Mouse (Mus musculus) liver, adult 2 months (tissue): ENCODE data around the gene Sp1. TPM values are rescaled to one million over a fixed set of nuclear protein-coding genes. Genes with fewer than 3 reads are reported as not detected.

Experiments used
- DNase-seq: peaks from one replicate; pipeline ENCODE4 v3.0.0-alpha.2; 2011; ENCODE audit warnings: low read depth, low spot score; ENCODE audit errors: extremely low read depth
- H3K27ac ChIP-seq: fragments of 200-500 bp; replicated peaks from 2 replicates; pipeline ENCODE4 v1.5.1; 2012; ENCODE audit warnings: low read depth, mild to moderate bottlenecking, control low read depth, inconsistent platforms, low read length; ENCODE audit not compliant: insufficient read depth
- H3K27me3 ChIP-seq: fragments of 200-500 bp; 2 replicates; pipeline ENCODE4 v1.6.1; 2012; ENCODE audit warnings: mild to moderate bottlenecking, moderate library complexity, low read length, inconsistent platforms; ENCODE audit not compliant: control insufficient read depth, insufficient read depth
- H3K36me3 ChIP-seq: fragments of 200-500 bp; 2 replicates; pipeline ENCODE4 v1.6.1; 2012; ENCODE audit warnings: low read length, inconsistent platforms; ENCODE audit not compliant: control insufficient read depth, insufficient read depth
- H3K4me1 ChIP-seq: fragments of 200-500 bp; 2 replicates; pipeline ENCODE4 v1.6.1; 2011; ENCODE audit warnings: low read length; ENCODE audit not compliant: control insufficient read depth, insufficient read depth
- H3K4me3 ChIP-seq: fragments of 200-500 bp; 2 replicates; pipeline ENCODE4 v1.5.1; 2011; ENCODE audit warnings: low read depth, mild to moderate bottlenecking, control low read depth, low read length, moderate library complexity; ENCODE audit not compliant: insufficient read depth
- H3K79me2 ChIP-seq: fragments of 200-500 bp; 2 replicates; pipeline ENCODE4 v1.6.1; 2012; ENCODE audit warnings: inconsistent platforms, mild to moderate bottlenecking, low read length, moderate library complexity; ENCODE audit not compliant: control insufficient read depth, insufficient read depth
- H3K9ac ChIP-seq: fragments of 200-500 bp; 2 replicates; pipeline ENCODE4 v1.6.1; 2012; ENCODE audit warnings: low read depth, mild to moderate bottlenecking, control low read depth, inconsistent platforms, low read length
- CTCF ChIP-seq: fragments of 200-500 bp; IDR thresholded peaks from 2 replicates; pipeline ENCODE4 v1.5.1; 2011; ENCODE audit warnings: low read depth, low read length, control low read depth
- POLR2A ChIP-seq: fragments of 200-500 bp; IDR thresholded peaks from 2 replicates; pipeline ENCODE4 v1.6.1; 2011; ENCODE audit warnings: low read length, control low read depth; ENCODE audit not compliant: insufficient read depth; ENCODE audit errors: extremely low read depth
- whole genome bisulfite sequencing: fragments of 180-500 bp; shearing (Covaris S2); methylation state at CpG from one replicate; pipeline ENCODE4 v1.1.7; 2018; 5-methylcytosine and 5-hydroxymethylcytosine counted together
- polyA plus RNA-seq: library from polyadenylated mRNA; depleted of rRNA; stranded (reverse); fragments of >200 nt; gene quantifications from 2 replicates; pipeline ENCODE4 v1.2.3, GENCODE M21; 2012
- total RNA-seq: library from RNA; depleted of rRNA; stranded (reverse); fragments of >200 nt; gene quantifications from 2 replicates; pipeline ENCODE4 v1.2.3, GENCODE M21; 2014

Gene Sp1
- total and polyA plus RNA-seq, 2 experiments, result 7.3 to 16.7 TPM

DNA sequence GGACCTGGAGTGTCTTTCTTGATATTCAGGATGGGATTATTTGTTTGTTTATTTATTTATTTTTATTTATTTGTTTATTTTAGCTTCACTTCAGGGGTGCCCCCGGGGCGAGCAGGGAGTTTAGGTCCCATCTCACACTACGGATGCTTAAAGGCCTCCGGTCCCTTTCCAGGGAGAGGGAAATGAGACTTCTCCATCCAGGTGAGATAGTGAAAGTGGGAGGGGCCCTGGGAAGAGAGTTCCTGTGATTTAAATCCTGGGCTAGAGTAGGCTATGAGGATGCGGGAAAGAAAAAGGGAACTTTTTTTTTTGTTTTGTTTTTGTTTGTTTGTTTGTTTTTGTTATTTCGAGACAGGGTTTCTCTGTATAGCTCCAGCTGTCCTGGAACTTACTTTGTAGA is 53.4 kb downstream of the Sp1 start:
- 13% methylated on average over 6 of the region's 6 CpGs for WGBS
- peak overlapping the region; percentile 70 for H3K9ac ChIP-seq
- H3K36me3 ChIP-seq, result peaks cover 7% of the 10 kb centered on the region; the same call in 1 of the 2 replicates
- no peak for DNase-seq
- peak overlapping the region; percentile 68 for H3K4me3 ChIP-seq
- no peaks in the 10 kb centered on the region for H3K27me3 ChIP-seq
- peak overlapping the region; percentile 53; the same call in 1 of the 2 replicates for H3K27ac ChIP-seq
- no peaks in the 10 kb centered on the region; the same call in 1 of the 2 replicates for H3K79me2 ChIP-seq
- TF ChIP-seq CTCF (no peak), POLR2A (no peak)
- H3K4me1 ChIP-seq, result peaks cover 9% of the 10 kb centered on the region

DNA sequence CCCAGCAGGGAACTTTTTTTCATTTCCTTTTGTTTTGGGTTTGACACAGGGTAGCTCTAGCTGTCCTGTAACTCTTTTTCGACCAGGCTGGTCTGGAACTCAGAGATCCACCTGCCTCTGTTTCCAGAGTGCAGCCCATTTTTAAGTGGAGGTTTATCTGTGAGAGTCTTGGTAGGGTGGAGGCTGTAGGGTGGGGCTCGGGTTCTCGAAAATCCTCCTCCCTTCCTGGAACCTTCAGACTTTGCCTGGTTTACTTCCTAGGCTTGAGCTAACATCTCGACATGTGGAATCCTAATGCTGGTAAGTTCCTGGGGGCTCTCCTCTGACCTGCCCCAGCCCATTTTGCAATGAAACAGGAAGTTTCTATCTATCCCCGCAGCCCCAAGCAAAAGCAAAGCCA is 53.9 kb downstream of the Sp1 start:
- H3K4me1 ChIP-seq, result peaks cover 9% of the 10 kb centered on the region
- WGBS, result 56% methylated on average over 5 of the region's 5 CpGs

DNA sequence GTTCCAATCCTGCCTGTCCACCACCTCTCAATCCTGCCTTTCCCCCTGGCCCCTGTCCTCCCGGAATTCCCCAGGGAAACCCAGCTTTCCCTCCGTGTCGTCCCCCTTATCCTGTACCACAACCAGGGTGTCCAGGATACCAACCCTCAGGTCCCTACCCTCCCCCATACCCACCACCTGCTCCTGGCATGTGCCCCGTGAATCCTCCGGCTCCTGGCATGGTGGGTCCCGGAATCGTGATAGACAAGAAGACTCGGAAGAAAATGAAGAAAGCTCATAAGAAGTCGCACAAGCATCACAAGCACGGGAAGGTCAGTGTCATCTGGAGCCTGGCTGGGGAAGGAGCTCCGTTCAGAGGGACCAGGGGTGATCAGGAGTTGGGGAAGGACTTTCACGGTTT is 54.5 kb downstream of the Sp1 start:
- no peaks in the 10 kb centered on the region for H3K27me3 ChIP-seq
- H3K4me3 ChIP-seq, result peak overlapping the region; percentile 15; the same call in 1 of the 2 replicates
- H3K9ac ChIP-seq, result no peak overlapping the region
- no peak for DNase-seq
- TF ChIP-seq POLR2A (no peak), CTCF (no peak)
- no peak overlapping the region for H3K27ac ChIP-seq
- no peaks in the 10 kb centered on the region; the same call in 1 of the 2 replicates for H3K79me2 ChIP-seq
- H3K36me3 ChIP-seq, result peaks cover 7% of the 10 kb centered on the region; the same call in 1 of the 2 replicates
- 73% methylated on average over 12 of the region's 12 CpGs for WGBS
- H3K4me1 ChIP-seq, result peaks cover 9% of the 10 kb centered on the region

More for the DNA sequence above, 53.9 kb downstream of the Sp1 start:
- TF ChIP-seq POLR2A (no peak), CTCF (no peak)
- peaks cover 7% of the 10 kb centered on the region; the same call in 1 of the 2 replicates for H3K36me3 ChIP-seq
- no peak overlapping the region; the same call in 1 of the 2 replicates for H3K4me3 ChIP-seq
- H3K27me3 ChIP-seq, result no peaks in the 10 kb centered on the region
- no peaks in the 10 kb centered on the region; the same call in 1 of the 2 replicates for H3K79me2 ChIP-seq
- H3K27ac ChIP-seq, result no peak overlapping the region
- DNase-seq, result no peak
- H3K9ac ChIP-seq, result no peak overlapping the region

DNA sequence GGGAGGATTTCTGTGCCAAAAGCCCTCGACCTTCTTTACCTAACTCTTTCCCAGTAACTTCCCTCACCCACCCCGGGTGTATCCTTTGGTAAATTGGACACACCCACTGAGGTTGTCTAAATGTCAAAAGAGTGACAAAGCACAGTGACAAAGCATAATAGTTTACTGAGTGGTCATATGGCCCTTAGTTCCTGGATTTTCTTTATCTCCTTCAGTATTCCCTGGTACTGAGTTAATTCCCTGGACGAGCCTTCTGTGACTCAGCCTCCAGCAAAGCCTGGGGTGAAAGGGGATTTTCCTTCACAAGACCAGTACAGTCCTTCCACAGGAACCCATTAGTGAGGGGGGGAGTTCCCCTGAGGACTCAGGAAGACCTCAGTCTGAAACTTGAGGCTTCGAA is 55.0 kb downstream of the Sp1 start:
- Histone ChIP-seq H3K36me3 (peaks cover 7% of the 10 kb centered on the region; the same call in 1 of the 2 replicates), H3K4me1 (peaks cover 9% of the 10 kb centered on the region), H3K79me2 (no peaks in the 10 kb centered on the region; the same call in 1 of the 2 replicates), H3K27ac (no peak overlapping the region), H3K9ac (no peak overlapping the region), H3K27me3 (no peaks in the 10 kb centered on the region), H3K4me3 (no peak overlapping the region)
- DNase-seq, result no peak
- WGBS, result 70% methylated on average over 4 of the region's 4 CpGs
- TF ChIP-seq POLR2A, result no peak
- no peak for TF ChIP-seq CTCF

DNA sequence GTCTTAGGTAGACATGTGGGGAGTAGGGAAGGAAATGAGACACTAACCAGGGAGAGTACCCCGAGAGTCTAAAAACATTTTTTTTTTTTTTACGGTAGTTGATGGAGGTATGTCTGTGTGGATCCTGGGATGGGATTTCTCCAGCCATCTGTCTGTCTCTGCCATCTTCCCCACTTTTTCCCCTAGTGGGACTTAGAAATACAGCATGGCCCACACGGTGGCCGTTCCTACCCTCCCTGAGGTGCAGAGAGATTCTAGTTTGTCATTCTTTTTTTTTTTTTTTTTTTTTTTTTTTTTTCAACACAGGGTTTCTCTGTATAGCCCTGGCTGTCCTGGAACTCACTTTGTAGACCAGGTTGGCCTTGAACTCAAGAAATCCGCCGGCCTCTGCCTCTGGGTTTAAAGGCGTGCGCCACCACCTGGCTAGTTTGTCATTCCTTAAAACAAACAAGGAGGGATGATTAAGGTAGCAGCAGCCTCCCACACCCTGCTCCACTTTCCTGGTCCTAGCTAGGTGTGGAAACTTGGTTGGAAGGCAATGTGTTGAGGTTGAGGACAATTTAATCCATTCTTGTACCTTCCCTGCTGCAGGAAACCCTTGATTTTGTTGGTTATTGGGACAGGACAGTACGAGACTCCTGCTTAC is 55.6 kb downstream of the Sp1 start:
- 78% methylated on average over 9 of the region's 9 CpGs for WGBS
- H3K4me1 ChIP-seq, result peaks cover 9% of the 10 kb centered on the region
- TF ChIP-seq POLR2A (no peak), CTCF (no peak)

DNA sequence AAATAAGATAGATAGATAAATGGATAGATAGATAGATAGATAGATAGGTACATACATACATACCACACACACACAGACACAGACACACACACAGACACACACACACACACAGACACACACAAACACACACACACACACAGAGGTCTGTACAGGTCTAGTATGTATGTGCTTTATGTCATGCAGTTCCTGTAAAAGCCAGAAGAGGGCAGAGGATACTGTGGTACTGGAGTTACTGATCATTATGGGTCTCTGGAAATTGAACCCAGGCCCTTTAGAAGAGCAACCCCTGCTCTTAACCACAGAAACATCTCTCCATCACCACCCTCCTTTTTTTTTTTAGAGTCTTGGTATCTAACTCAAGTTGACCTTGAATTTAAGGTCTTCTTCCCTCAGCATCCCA is 57.7 kb downstream of the Sp1 start:
- Histone ChIP-seq H3K4me1 (peaks cover 9% of the 10 kb centered on the region), H3K36me3 (peaks cover 7% of the 10 kb centered on the region; the same call in 1 of the 2 replicates), H3K79me2 (no peaks in the 10 kb centered on the region; the same call in 1 of the 2 replicates), H3K27me3 (no peaks in the 10 kb centered on the region), H3K9ac (no peak overlapping the region), H3K4me3 (no peak overlapping the region), H3K27ac (no peak overlapping the region)
- DNase-seq, result peak; percentile 34
- TF ChIP-seq POLR2A (no peak), CTCF (peak; percentile 21; the same call in 1 of the 2 replicates)

More for the DNA sequence above, 55.6 kb downstream of the Sp1 start:
- no peak for DNase-seq
- Histone ChIP-seq H3K4me3 (no peak overlapping the region), H3K27ac (no peak overlapping the region), H3K27me3 (no peaks in the 10 kb centered on the region), H3K79me2 (no peaks in the 10 kb centered on the region; the same call in 1 of the 2 replicates), H3K9ac (no peak overlapping the region), H3K36me3 (peaks cover 7% of the 10 kb centered on the region; the same call in 1 of the 2 replicates)
